Mouse (Mus musculus): ENCODE data around the gene Fam136a. TPM values are rescaled to one million over a fixed set of nuclear protein-coding genes. Genes with fewer than 3 reads are reported as not detected.
"Not testable (repeated sequence)": the region's sequence is repeated elsewhere in the genome, so short reads cannot be mapped to it uniquely, and the experiment has no call there.

The Fam136a gene
- total and polyA plus RNA-seq, 2 experiments from 2014 or later, result 50.4 to 62.0 TPM

DNA sequence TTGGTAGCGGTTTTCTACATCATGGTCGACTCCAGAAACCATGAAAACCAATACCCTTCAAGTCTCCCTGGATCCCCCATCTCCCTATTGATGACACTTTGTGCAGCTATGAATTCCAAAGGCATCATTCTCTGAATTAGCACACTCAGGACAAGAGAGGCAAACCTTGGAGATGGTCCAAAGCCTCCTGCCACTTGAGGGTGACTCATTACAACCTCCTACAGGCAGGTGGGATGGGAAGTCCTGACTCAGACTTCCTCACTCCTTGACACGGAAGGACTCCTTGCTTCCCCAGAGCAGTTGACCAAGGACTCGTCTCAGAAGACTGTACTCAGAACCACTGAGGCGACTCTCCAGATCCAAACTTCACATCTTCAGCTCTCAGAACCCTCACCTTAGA is 39.8 kb upstream of the Fam136a start:
- Histone ChIP-seq H3K4me3 (ENCODE audit: low read depth, low read length) (no peak overlapping the region), H3K4me2 (ENCODE audit: low read depth, low read length, poor library complexity, severe bottlenecking) (no peak overlapping the region), H3K27me3 (ENCODE audit: insufficient read depth, low read length) (no peaks in the 10 kb centered on the region), H3K27ac (ENCODE audit: low read depth, low read length) (no peak overlapping the region), H3K9me3 (ENCODE audit: low read length) (no peaks in the 10 kb centered on the region), H3K4me1 (ENCODE audit: insufficient read depth, low read length) (no peaks in the 10 kb centered on the region), H3K36me3 (ENCODE audit: insufficient read depth, low read length) (no peaks in the 10 kb centered on the region), H3K9ac (replicated peaks; ENCODE audit: low read length, poor library complexity, severe bottlenecking) (no peak overlapping the region)
- no peak for TF ChIP-seq CTCF (IDR thresholded peaks at IDR 0.05)
- DNase-seq (ENCODE audit: low spot score) (no peak), ATAC-seq (ENCODE audit: low FRiP score) (no peak)
- WGBS, result 91% methylated on average over 5 of the region's 5 CpGs

- no peak for ATAC-seq (ENCODE audit: low FRiP score)
- WGBS, result 93% methylated on average over 18 of the region's 18 CpGs
- H3K4me2 ChIP-seq (ENCODE audit: low read depth, low read length, poor library complexity, severe bottlenecking), result no peak overlapping the region
- no peak overlapping the region for H3K9ac ChIP-seq (replicated peaks; ENCODE audit: low read length, poor library complexity, severe bottlenecking)
- no peaks in the 10 kb centered on the region for H3K4me1 ChIP-seq (ENCODE audit: insufficient read depth, low read length)
- H3K9me3 ChIP-seq (ENCODE audit: low read length), result no peaks in the 10 kb centered on the region
- TF ChIP-seq CTCF (IDR thresholded peaks at IDR 0.05), result no peak
- H3K27me3 ChIP-seq (ENCODE audit: insufficient read depth, low read length), result no peaks in the 10 kb centered on the region
- no peak overlapping the region for H3K4me3 ChIP-seq (ENCODE audit: low read depth, low read length)
- H3K36me3 ChIP-seq (ENCODE audit: insufficient read depth, low read length), result no peaks in the 10 kb centered on the region
- no peak for DNase-seq (ENCODE audit: low spot score)
- no peak overlapping the region for H3K27ac ChIP-seq (ENCODE audit: low read depth, low read length)
Measured at GRCm38 (mm10) chr6:86326866-86327265, 38.6 kb upstream of the Fam136a start.

DNA sequence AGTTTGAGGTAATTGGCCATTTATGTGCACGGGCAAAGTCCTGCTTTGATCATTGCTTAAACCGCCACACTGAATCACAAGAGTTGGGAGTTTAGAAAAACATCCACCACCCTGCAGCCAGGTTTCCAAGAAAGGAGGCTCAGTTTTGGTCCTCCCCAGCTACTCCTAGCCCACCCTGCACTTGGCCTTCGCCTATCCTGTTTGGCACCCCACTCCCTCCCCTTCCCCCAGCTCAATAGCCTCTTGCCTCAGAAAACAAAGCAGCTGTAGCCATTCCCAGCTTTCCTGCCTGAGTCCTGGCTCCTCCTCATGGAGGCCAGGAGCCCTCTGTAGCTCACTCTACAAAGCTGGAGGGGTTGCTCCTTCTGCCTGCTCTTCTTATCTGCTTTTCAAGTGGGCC is 37.1 kb upstream of the Fam136a start:
- ATAC-seq (ENCODE audit: low FRiP score) (no peak), DNase-seq (ENCODE audit: low spot score) (no peak)
- no peak overlapping the region for H3K9ac ChIP-seq (replicated peaks; ENCODE audit: low read length, poor library complexity, severe bottlenecking)
- 53% methylated on average over 3 of the region's 3 CpGs for WGBS
- H3K27ac ChIP-seq (ENCODE audit: low read depth, low read length), result no peak overlapping the region
- H3K4me2 ChIP-seq (ENCODE audit: low read depth, low read length, poor library complexity, severe bottlenecking), result no peak overlapping the region
- TF ChIP-seq CTCF (IDR thresholded peaks at IDR 0.05), result no peak
- H3K27me3 ChIP-seq (ENCODE audit: insufficient read depth, low read length), result no peaks in the 10 kb centered on the region
- no peaks in the 10 kb centered on the region for H3K9me3 ChIP-seq (ENCODE audit: low read length)
- H3K4me1 ChIP-seq (ENCODE audit: insufficient read depth, low read length), result no peaks in the 10 kb centered on the region
- no peaks in the 10 kb centered on the region for H3K36me3 ChIP-seq (ENCODE audit: insufficient read depth, low read length)
- H3K4me3 ChIP-seq (ENCODE audit: low read depth, low read length), result no peak overlapping the region

DNA sequence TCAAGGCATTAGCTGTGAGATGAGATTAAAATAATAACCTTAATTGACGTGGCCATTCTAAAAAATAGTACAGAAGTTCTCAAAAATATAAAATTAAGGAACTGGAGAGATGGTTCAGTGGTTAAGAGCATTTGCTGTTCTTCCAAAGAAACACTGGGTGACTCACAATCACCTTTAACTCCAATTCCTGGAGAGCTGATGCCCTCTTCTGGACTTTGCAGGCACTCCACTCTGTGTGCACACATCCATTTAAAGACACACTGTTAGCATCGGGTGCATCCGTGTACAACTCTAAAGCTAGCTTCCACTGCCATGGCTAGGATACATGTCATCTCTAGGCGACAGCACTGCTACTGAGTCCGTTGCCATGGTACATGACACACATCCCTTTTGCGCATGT is 35.5 kb upstream of the Fam136a start:
- 92% methylated on average over 6 of the region's 6 CpGs for WGBS
- H3K9me3 ChIP-seq (ENCODE audit: low read length), result no peaks in the 10 kb centered on the region
- no peaks in the 10 kb centered on the region for H3K36me3 ChIP-seq (ENCODE audit: insufficient read depth, low read length)
- TF ChIP-seq CTCF (IDR thresholded peaks at IDR 0.05), result peak; percentile 45; the same call in 1 of the 2 replicates
- no peaks in the 10 kb centered on the region for H3K4me1 ChIP-seq (ENCODE audit: insufficient read depth, low read length)
- no peak overlapping the region for H3K9ac ChIP-seq (replicated peaks; ENCODE audit: low read length, poor library complexity, severe bottlenecking)
- ATAC-seq (ENCODE audit: low FRiP score) (no peak), DNase-seq (ENCODE audit: low spot score) (no peak)
- no peak overlapping the region for H3K27ac ChIP-seq (ENCODE audit: low read depth, low read length)
- H3K4me2 ChIP-seq (ENCODE audit: low read depth, low read length, poor library complexity, severe bottlenecking), result no peak overlapping the region
- no peak overlapping the region for H3K4me3 ChIP-seq (ENCODE audit: low read depth, low read length)
- no peaks in the 10 kb centered on the region for H3K27me3 ChIP-seq (ENCODE audit: insufficient read depth, low read length)

DNA sequence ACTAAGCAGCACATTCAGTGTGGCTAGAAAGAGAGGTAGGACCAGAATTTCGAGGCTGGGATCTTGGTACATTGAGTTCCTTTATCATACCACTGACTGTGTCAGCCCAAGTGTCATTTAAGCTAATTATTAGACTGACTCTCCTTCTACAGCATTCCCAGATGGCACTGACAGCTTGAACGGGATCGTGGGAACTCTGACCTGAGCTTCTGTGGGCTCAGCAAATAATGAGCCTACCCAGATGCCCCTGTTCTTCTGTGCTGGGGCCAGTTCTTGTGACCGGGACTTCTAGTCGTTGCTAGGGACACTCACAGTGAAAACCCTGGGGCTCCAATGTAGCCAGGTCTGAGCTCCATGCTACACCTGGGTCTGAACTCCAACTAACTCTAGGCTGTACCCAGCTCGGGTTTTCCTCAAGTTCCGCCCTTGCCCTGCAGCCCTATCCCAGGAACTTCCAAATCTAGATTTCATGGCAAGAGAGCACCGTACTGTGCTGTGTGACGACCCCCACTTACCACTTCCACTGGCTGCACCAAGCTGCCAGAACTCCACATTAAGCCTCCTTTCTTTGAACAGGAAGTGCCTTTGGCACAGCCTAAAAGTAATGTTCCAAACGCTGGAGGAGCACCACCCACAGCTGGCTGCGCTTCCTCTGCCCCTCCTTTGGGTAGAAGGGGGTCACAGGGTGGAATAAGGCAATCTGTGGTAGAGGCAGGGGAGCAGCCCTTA is 30.2 kb upstream of the Fam136a start:
- DNase-seq (ENCODE audit: low spot score), result no peak
- no peak for TF ChIP-seq CTCF (IDR thresholded peaks at IDR 0.05)
- Histone ChIP-seq H3K9ac (replicated peaks; ENCODE audit: low read length, poor library complexity, severe bottlenecking) (no peak overlapping the region), H3K36me3 (ENCODE audit: insufficient read depth, low read length) (no peaks in the 10 kb centered on the region), H3K4me1 (ENCODE audit: insufficient read depth, low read length) (no peaks in the 10 kb centered on the region), H3K9me3 (ENCODE audit: low read length) (no peaks in the 10 kb centered on the region), H3K27me3 (ENCODE audit: insufficient read depth, low read length) (no peaks in the 10 kb centered on the region), H3K4me3 (ENCODE audit: low read depth, low read length) (no peak overlapping the region), H3K4me2 (ENCODE audit: low read depth, low read length, poor library complexity, severe bottlenecking) (no peak overlapping the region), H3K27ac (ENCODE audit: low read depth, low read length) (no peak overlapping the region)
- no peak for ATAC-seq (ENCODE audit: low FRiP score)
- 67% methylated on average over 11 of the region's 11 CpGs for WGBS

GRCm38 (mm10) chr6:86335860-86336259 is 29.6 kb upstream of the Fam136a start:
- 69% methylated on average over 5 of the region's 5 CpGs for WGBS
- H3K4me2 ChIP-seq (ENCODE audit: low read depth, low read length, poor library complexity, severe bottlenecking), result no peak overlapping the region
- H3K4me1 ChIP-seq (ENCODE audit: insufficient read depth, low read length), result no peaks in the 10 kb centered on the region
- no peak for TF ChIP-seq CTCF (IDR thresholded peaks at IDR 0.05)
- DNase-seq (ENCODE audit: low spot score) (no peak), ATAC-seq (ENCODE audit: low FRiP score) (no peak)
- no peak overlapping the region for H3K9ac ChIP-seq (replicated peaks; ENCODE audit: low read length, poor library complexity, severe bottlenecking)
- no peak overlapping the region for H3K27ac ChIP-seq (ENCODE audit: low read depth, low read length)
- H3K36me3 ChIP-seq (ENCODE audit: insufficient read depth, low read length), result no peaks in the 10 kb centered on the region
- H3K4me3 ChIP-seq (ENCODE audit: low read depth, low read length), result no peak overlapping the region
- H3K27me3 ChIP-seq (ENCODE audit: insufficient read depth, low read length), result no peaks in the 10 kb centered on the region
- no peaks in the 10 kb centered on the region for H3K9me3 ChIP-seq (ENCODE audit: low read length)

- ATAC-seq (ENCODE audit: low FRiP score); H3K9me3 ChIP-seq (ENCODE audit: low read length); H3K4me1 ChIP-seq (ENCODE audit: insufficient read depth, low read length); H3K9ac ChIP-seq (replicated peaks; ENCODE audit: low read length, poor library complexity, severe bottlenecking); H3K36me3 ChIP-seq (ENCODE audit: insufficient read depth, low read length); H3K27ac ChIP-seq (ENCODE audit: low read depth, low read length); DNase-seq (ENCODE audit: low spot score); H3K4me3 ChIP-seq (ENCODE audit: low read depth, low read length); H3K27me3 ChIP-seq (ENCODE audit: insufficient read depth, low read length); H3K4me2 ChIP-seq (ENCODE audit: low read depth, low read length, poor library complexity, severe bottlenecking): not testable (repeated sequence)
- WGBS, result 93% methylated on average over 4 of the region's 4 CpGs
Measured at GRCm38 (mm10) chr6:86336340-86336739, 29.1 kb upstream of the Fam136a start.

All from midbrain, postnatal 0 days (tissue).